Mouse (Mus musculus) testis, adult 2 months (tissue): ENCODE measurements around the gene Npnt. TPM values are rescaled to one million over a fixed set of nuclear protein-coding genes. Genes with fewer than 3 reads are reported as not detected.

ENCODE experiments used
- H3K27ac ChIP-seq: fragments of 200-500 bp; 2 replicates; pipeline ENCODE4 v1.5.1; 2012; ENCODE audit warnings: low read depth, low read length; ENCODE audit not compliant: control insufficient read depth, insufficient read depth
- H3K27me3 ChIP-seq: fragments of 200-500 bp; 2 replicates; pipeline ENCODE4 v1.6.1; 2012; ENCODE audit warnings: mild to moderate bottlenecking, low read length, moderate library complexity; ENCODE audit not compliant: control insufficient read depth, insufficient read depth
- H3K36me3 ChIP-seq: fragments of 200-500 bp; 2 replicates; pipeline ENCODE4 v1.6.1; 2012; ENCODE audit warnings: mild to moderate bottlenecking, low read length; ENCODE audit not compliant: control insufficient read depth, insufficient read depth
- H3K4me1 ChIP-seq: fragments of 200-500 bp; 2 replicates; pipeline ENCODE4 v1.6.1; 2012; ENCODE audit warnings: low read length; ENCODE audit not compliant: control insufficient read depth, insufficient read depth
- H3K4me3 ChIP-seq: fragments of 200-500 bp; 2 replicates; pipeline ENCODE4 v1.5.1; 2012; ENCODE audit warnings: low read depth, mild to moderate bottlenecking, low read length, moderate library complexity, mixed read lengths; ENCODE audit not compliant: control insufficient read depth
- CTCF ChIP-seq: fragments of 200-500 bp; IDR thresholded peaks from 2 replicates; pipeline ENCODE4 v1.5.1; 2012; ENCODE audit warnings: low read depth, mild to moderate bottlenecking, inconsistent platforms, low read length, moderate library complexity; ENCODE audit not compliant: control insufficient read depth, insufficient read depth, insufficient replicate concordance
- POLR2A ChIP-seq: fragments of 200-500 bp; IDR thresholded peaks from 2 replicates; pipeline ENCODE4 v1.6.1; 2012; ENCODE audit warnings: low read depth, mild to moderate bottlenecking, inconsistent platforms, low read length, moderate library complexity; ENCODE audit not compliant: control insufficient read depth
- polyA plus RNA-seq: library from polyadenylated mRNA; depleted of rRNA; stranded (reverse); fragments of >200 nt; gene quantifications from 2 replicates; pipeline ENCODE4 v1.2.3, GENCODE M21; 2012

Gene Npnt
- polyA plus RNA-seq, 1 experiment = 1.7 TPM

- TF ChIP-seq CTCF (no peak), POLR2A (no peak)
- Histone ChIP-seq H3K4me3 (no peak overlapping the region), H3K27me3 (no peaks in the 10 kb centered on the region), H3K36me3 (no peaks in the 10 kb centered on the region), H3K27ac (no peak overlapping the region), H3K4me1 (peaks cover 2% of the 10 kb centered on the region; the same call in 1 of the 2 replicates)
Observed at GRCm38 (mm10) chr3:132931526-132931925, 18.6 kb downstream of the Npnt start.

DNA sequence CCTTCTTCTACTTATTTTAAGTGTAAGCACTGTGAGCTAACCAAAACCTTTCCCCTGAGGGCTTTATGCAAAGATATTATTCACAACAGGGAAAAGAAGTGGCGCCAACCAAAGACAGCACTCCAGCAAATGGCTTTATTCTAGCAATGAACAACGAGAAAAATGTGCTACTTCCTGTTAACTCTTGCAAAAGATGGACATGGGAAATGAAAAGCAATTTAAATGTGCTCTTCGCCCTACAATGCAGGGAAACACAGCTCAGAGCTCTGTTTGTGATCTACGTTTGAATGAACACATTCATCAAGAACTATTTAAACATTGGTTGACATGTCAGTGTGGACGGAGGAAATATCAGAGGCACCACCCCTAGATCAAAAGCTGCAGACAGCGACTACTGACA, 20.2 kb downstream of the Npnt start:
- peaks cover 2% of the 10 kb centered on the region; the same call in 1 of the 2 replicates for H3K4me1 ChIP-seq
- H3K27ac ChIP-seq = no peak overlapping the region
- no peak for TF ChIP-seq POLR2A
- TF ChIP-seq CTCF = no peak
- no peaks in the 10 kb centered on the region for H3K36me3 ChIP-seq
- H3K4me3 ChIP-seq = no peak overlapping the region
- no peaks in the 10 kb centered on the region for H3K27me3 ChIP-seq

- peaks cover 2% of the 10 kb centered on the region; the same call in 1 of the 2 replicates for H3K4me1 ChIP-seq
- H3K27ac ChIP-seq = no peak overlapping the region
- no peak for TF ChIP-seq CTCF
- no peak for TF ChIP-seq POLR2A
- H3K4me3 ChIP-seq = no peak overlapping the region
- H3K27me3 ChIP-seq = no peaks in the 10 kb centered on the region
- H3K36me3 ChIP-seq = no peaks in the 10 kb centered on the region
Observed at GRCm38 (mm10) chr3:132928186-132928585, 21.9 kb downstream of the Npnt start.

DNA sequence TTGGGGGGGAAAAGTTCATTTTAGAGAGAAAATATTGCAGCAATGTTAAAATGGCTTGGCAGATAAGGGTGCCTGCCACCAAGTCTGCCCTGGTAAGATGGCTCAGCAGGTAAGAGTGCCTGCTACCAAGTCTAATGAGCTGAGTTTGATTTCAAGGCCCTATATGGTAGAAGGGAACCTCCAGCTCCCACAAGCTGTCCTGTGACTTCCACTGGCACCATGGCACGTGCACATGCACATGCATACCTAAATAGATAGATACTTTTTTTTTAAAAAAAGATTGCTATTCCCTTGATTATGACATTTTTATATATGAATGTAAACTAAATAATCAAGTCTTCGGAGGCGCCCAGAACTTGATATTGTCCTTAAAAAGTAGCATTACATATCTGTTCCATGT, 30.3 kb downstream of the Npnt start:
- Histone ChIP-seq H3K27ac (no peak overlapping the region), H3K4me3 (no peak overlapping the region), H3K27me3 (no peaks in the 10 kb centered on the region), H3K36me3 (no peaks in the 10 kb centered on the region), H3K4me1 (no peaks in the 10 kb centered on the region)
- TF ChIP-seq CTCF = no peak
- no peak for TF ChIP-seq POLR2A

DNA sequence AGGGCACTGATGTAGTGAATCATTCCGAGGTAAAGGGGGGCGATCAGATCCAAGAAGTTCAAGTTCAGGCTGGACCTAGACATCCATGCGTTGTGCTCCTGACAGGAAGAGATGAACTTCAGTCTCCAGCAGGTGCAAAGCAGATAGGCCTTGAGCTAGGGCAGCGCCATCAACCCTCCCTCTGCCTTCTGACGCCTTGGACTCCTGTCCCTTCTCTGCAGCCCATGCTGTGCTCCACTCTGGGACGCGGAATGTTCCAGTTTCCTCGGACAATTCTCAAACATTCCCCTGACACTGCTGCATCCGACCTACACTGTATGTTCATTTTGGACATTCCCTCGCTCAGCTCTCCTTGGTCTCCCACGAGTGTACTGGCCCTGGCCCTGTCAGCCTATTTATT, 30.9 kb downstream of the Npnt start:
- TF ChIP-seq POLR2A (no peak), CTCF (no peak)

GRCm38 (mm10) chr3:132917356-132918090, 32.6 kb downstream of the Npnt start:
- H3K27ac ChIP-seq = no peak overlapping the region
- H3K27me3 ChIP-seq = no peaks in the 10 kb centered on the region
- H3K36me3 ChIP-seq = no peaks in the 10 kb centered on the region
- no peak overlapping the region for H3K4me3 ChIP-seq
- H3K4me1 ChIP-seq = no peaks in the 10 kb centered on the region
- TF ChIP-seq POLR2A (no peak), CTCF (no peak)

More for the DNA sequence above, 30.9 kb downstream of the Npnt start:
- Histone ChIP-seq H3K27ac (no peak overlapping the region), H3K4me3 (no peak overlapping the region), H3K4me1 (no peaks in the 10 kb centered on the region), H3K36me3 (no peaks in the 10 kb centered on the region), H3K27me3 (no peaks in the 10 kb centered on the region)

- H3K27me3 ChIP-seq = no peaks in the 10 kb centered on the region
- no peaks in the 10 kb centered on the region for H3K4me1 ChIP-seq
- no peak overlapping the region for H3K4me3 ChIP-seq
- H3K36me3 ChIP-seq = no peaks in the 10 kb centered on the region
- no peak overlapping the region for H3K27ac ChIP-seq
- TF ChIP-seq POLR2A = no peak
- TF ChIP-seq CTCF = no peak
Observed at GRCm38 (mm10) chr3:132915661-132916060, 34.4 kb downstream of the Npnt start.
